Mouse (Mus musculus) neural tube, postnatal 0 days (tissue): ENCODE measurements around the gene Sigmar1. TPM values are rescaled to one million over a fixed set of nuclear protein-coding genes. Genes with fewer than 3 reads are reported as not detected.

Experiments
- polyA plus RNA-seq: library from polyadenylated mRNA; unstranded; fragments of >200 nt; fragmentation: Nextera tagmentation; extraction: Ambion mirVana; gene quantifications from 2 replicates; pipeline ENCODE4 v1.2.1, GENCODE M21; 2015

Sigmar1 gene
- polyA plus RNA-seq: 94.3 and 108 TPM in 2 replicates

GRCm38 (mm10) chr4:41755338-41756305 is at the start of gene Sigmar1:
TSS of gene Sigmar1 (minus strand) at chr4:41756157.

DNA sequence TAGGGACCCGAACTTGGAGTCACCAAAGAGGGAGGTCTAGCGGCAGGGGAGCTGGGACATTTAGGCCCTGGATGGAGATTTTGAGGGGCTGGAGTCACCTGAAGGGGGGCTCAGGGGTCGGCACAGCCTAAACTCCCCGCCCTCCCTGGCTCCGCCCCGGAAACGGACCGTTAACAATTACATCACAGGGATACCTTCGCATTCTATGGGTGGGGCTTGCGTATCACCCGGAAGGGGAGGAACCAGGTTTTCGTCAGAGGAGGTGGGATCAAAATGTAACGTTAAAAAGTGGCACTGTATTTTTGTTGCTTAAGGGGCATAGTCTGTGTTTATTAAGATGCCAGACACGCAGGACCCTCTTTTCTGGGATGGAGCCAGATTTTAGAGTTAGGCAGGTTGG is 18.0 kb upstream of the Sigmar1 start, which contains the start of gene Ccl27a:
TSS of gene Ccl27a (minus strand) at position 246 of the 400 bp plus-strand sequence.

GRCm38 (mm10) chr4:41754797-41755337 is 1.1 kb downstream of the Sigmar1 start, which contains the start of gene Galt:
TSS of gene Galt (plus strand) at chr4:41755228.

GRCm38 (mm10) chr4:41731052-41731765 is 24.7 kb downstream of the Sigmar1 start, which contains the start of gene Arid3c:
TSS of gene Arid3c (minus strand) at chr4:41731142.

DNA sequence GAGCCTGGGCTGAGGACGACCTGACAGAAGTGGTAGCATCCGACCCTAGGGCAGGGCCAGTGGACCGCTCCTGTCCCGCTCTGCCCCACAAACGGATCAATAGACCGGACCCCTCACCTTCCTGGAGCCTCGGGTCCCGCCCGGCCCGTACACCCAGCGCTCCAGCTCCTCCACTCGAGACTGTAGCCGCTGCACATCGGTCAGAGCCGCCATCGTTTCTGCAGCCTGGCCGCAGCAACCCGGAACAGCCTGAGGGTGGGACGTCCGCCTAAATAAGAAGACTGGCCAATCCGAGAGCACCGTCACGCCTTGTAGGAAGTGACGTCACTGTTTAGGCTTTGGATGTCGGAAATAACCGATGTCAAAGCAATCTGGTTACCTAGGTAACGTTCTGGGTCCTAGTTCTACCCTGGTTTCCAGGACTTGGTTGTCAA is 33.0 kb downstream of the Sigmar1 start, which contains the start of gene Dctn3:
TSS of gene Dctn3 (minus strand) at position 253 of the 434 bp plus-strand sequence.

GRCm38 (mm10) chr4:41713197-41714067 is 42.5 kb downstream of the Sigmar1 start, which contains the start of gene Rpp25l:
TSS of gene Rpp25l (minus strand) at chr4:41713534.

DNA sequence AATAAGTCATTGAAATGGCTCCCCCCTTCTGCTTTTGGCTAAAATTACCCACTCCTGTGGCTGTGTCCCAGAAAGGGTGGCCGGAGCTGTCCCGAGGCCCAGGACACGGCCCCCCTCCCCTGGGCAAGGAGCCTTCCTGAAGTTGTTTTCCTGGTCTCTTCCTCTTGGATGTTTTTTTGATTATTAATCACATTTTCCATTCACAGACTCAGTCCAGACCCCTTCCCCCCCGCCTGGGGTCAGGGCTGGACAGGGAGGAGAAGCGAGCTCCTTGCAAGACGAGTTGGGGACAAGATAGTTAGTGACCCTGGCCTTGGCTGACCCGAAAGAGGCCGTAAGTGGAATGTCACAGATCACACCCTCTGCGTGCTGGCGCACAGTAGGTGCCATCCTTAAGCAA is 56.2 kb downstream of the Sigmar1 start, which contains the start of gene Il11ra1:
TSS of gene Il11ra1 (plus strand) at position 207 of the 400 bp plus-strand sequence.

GRCm38 (mm10) chr4:41696930-41697841 is 58.8 kb downstream of the Sigmar1 start, which contains the start of gene Cntfr:
TSS of gene Cntfr (minus strand) at chr4:41697089.

Other genes starting within 250 kb of the Sigmar1 start
- 14.3 and 17.3 TPM in 2 replicates for gene 1110017D15Rik, start 238.8 kb downstream of the Sigmar1 start, polyA plus RNA-seq
- 23.3 and 24.7 TPM in 2 replicates for gene Fam219a, start 186.6 kb downstream of the Sigmar1 start, polyA plus RNA-seq
- gene Dnaic1, start 186.4 kb downstream of the Sigmar1 start, polyA plus RNA-seq: 5.4 and 6.2 TPM in 2 replicates
- 159 and 163 TPM in 2 replicates for gene Enho, start 115.8 kb downstream of the Sigmar1 start, polyA plus RNA-seq
- 20.0 and 21.0 TPM in 2 replicates for gene Cntfr, start 59.1 kb downstream of the Sigmar1 start, polyA plus RNA-seq
- gene Il11ra1, start 56.2 kb downstream of the Sigmar1 start, polyA plus RNA-seq: 48.2 and 49.9 TPM in 2 replicates
- 56.4 and 57.5 TPM in 2 replicates for gene Rpp25l, start 42.6 kb downstream of the Sigmar1 start, polyA plus RNA-seq
- gene Dctn3, start 33.0 kb downstream of the Sigmar1 start, polyA plus RNA-seq: 315 and 319 TPM in 2 replicates
- 0.95 and 0.98 TPM in 2 replicates for gene Arid3c, start 25.0 kb downstream of the Sigmar1 start, polyA plus RNA-seq
- gene Galt, start 929 bp downstream of the Sigmar1 start, polyA plus RNA-seq: 58.6 and 61.9 TPM in 2 replicates
- 269 and 276 TPM in 2 replicates for gene Ccl27a, start 18.1 kb upstream of the Sigmar1 start, polyA plus RNA-seq
- not detected in 2 replicates for gene Gm21541, start 147.5 kb upstream of the Sigmar1 start, polyA plus RNA-seq
- gene Gm20878, start 185.4 kb upstream of the Sigmar1 start, polyA plus RNA-seq: 7.9 and 8.3 TPM in 2 replicates
- gene Fam205a4, start 209.9 kb upstream of the Sigmar1 start, polyA plus RNA-seq: 1.3 and 1.6 TPM in 2 replicates